Mouse (Mus musculus) intestine, postnatal 0 days (tissue): ENCODE data around the gene Agpat2. TPM values are rescaled to one million over a fixed set of nuclear protein-coding genes. Genes with fewer than 3 reads are reported as not detected.

Experiments used
- ATAC-seq: fragments of 200-750 bp; cut with Nextera tagmentation; 2 replicates; pipeline ENCODE4 v1.8.0; 2017; ENCODE audit warnings: mild to moderate bottlenecking, moderate TSS enrichment, moderate library complexity
- H3K27ac ChIP-seq: fragments of 300-500 bp; sonication (generic); 2 replicates; pipeline ENCODE4 v1.5.1; 2014; ENCODE audit warnings: mild to moderate bottlenecking, low read depth, low read length, moderate library complexity
- H3K27me3 ChIP-seq: fragments of 300-500 bp; sonication (generic); replicated peaks from 2 replicates; pipeline ENCODE4 v1.6.1; 2014; ENCODE audit warnings: low read length, mixed read lengths; ENCODE audit not compliant: control insufficient read depth, insufficient read depth
- H3K36me3 ChIP-seq: fragments of 300-500 bp; sonication (generic); 2 replicates; pipeline ENCODE4 v1.6.1; 2014; ENCODE audit warnings: mild to moderate bottlenecking, moderate library complexity; ENCODE audit not compliant: control insufficient read depth, insufficient read depth
- H3K4me1 ChIP-seq: fragments of 300-500 bp; sonication (generic); replicated peaks from 2 replicates; pipeline ENCODE4 v1.6.1; 2014; ENCODE audit warnings: antibody characterized with exemption, low read length, mixed read lengths; ENCODE audit not compliant: control insufficient read depth, insufficient read depth
- H3K4me2 ChIP-seq: fragments of 300-500 bp; sonication (generic); replicated peaks from 2 replicates; pipeline ENCODE4 v1.6.1; 2014; ENCODE audit warnings: low read depth, mild to moderate bottlenecking, moderate library complexity
- H3K4me3 ChIP-seq: fragments of 300-500 bp; sonication (generic); 2 replicates; pipeline ENCODE4 v1.5.1; 2014; ENCODE audit warnings: low read depth, low read length
- H3K9ac ChIP-seq: fragments of 300-500 bp; sonication (generic); 2 replicates; pipeline ENCODE4 v1.6.1; 2014; ENCODE audit warnings: mild to moderate bottlenecking, low read depth, low read length
- H3K9me3 ChIP-seq: fragments of 300-500 bp; sonication (generic); 2 replicates; pipeline ENCODE4 v1.6.1; 2016; ENCODE audit warnings: mixed run types; ENCODE audit not compliant: control insufficient read depth
- CTCF ChIP-seq: sonication (generic); IDR thresholded peaks from 2 replicates; pipeline ENCODE4 v1.5.1; 2016; ENCODE audit warnings: low read depth, mild to moderate bottlenecking, control low read depth, antibody characterized with exemption, moderate library complexity
- WGBS: fragments of 180-500 bp; shearing (Covaris S2); extraction: QIAGEN DNeasy Blood & Tissue Kit; methylation state at CpG from one replicate; pipeline ENCODE4 v1.1.7; 2014; 5-methylcytosine and 5-hydroxymethylcytosine counted together
- polyA plus RNA-seq: library from polyadenylated mRNA; unstranded; fragments of >200 nt; fragmentation: Nextera tagmentation; extraction: Ambion mirVana; gene quantifications from 2 replicates; pipeline ENCODE4 v1.2.1, GENCODE M21; 2015

The Agpat2 gene
- polyA plus RNA-seq, 1 experiment from 2014 or later: 128 TPM

DNA sequence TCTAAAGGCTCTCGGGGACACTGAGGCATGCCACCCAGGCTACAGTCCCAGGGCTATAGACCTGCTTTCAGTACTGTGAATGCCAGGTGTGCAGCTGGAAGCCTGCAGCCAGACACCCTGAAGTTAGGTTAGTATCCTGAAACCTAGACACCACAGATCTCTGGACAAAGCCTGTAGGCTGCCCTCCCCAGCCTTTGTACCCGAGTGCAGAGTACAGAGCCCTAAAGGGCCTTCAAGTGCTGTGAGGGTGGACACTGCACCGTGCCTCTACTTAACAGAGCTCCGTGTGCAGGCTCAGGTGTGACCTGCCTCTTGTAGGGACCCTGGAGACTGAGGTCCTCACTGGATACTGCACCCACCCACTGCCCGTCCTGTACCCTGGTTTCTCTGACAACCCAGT lies 43.7 kb downstream of the Agpat2 start:
- no peaks in the 10 kb centered on the region for H3K4me1 ChIP-seq
- no peak overlapping the region for H3K27ac ChIP-seq
- H3K36me3 ChIP-seq: no peaks in the 10 kb centered on the region
- no peaks in the 10 kb centered on the region for H3K9me3 ChIP-seq
- no peak overlapping the region for H3K4me2 ChIP-seq
- no peak; the same call in 1 of the 2 replicates for ATAC-seq
- H3K4me3 ChIP-seq: no peak overlapping the region
- H3K9ac ChIP-seq: no peak overlapping the region
- 73% methylated on average over 5 of the region's 5 CpGs for WGBS
- peaks cover 12% of the 10 kb centered on the region; the same call in 1 of the 2 replicates for H3K27me3 ChIP-seq
- TF ChIP-seq CTCF: no peak

DNA sequence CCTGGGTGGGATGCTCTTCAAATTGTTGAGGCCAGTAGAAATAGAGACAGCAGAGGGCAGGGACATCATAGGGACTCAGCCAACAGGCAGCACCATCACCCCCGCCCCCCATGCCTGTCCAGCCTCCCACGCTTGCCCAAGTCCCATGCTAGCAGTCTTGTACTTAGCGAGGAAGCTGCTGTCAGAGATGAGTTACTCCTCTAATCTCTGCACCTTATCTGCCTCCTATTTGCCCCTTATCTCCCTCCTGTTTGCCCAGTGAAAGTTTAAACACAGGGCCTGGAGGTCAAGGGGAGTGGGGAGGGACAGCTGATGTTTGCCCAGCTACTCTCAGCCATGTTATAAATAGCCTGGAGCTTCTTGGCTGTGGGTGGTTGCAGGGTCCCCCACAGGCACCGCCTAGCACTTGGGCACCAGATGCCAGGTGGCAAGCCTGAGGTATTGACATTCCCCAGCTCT lies 47.7 kb downstream of the Agpat2 start:
- peaks cover 26% of the 10 kb centered on the region; the same call in 1 of the 2 replicates for H3K27me3 ChIP-seq
- H3K27ac ChIP-seq: no peak overlapping the region
- no peak for TF ChIP-seq CTCF
- 20% methylated on average over 4 of the region's 4 CpGs for WGBS
- H3K9ac ChIP-seq: no peak overlapping the region
- H3K36me3 ChIP-seq: no peaks in the 10 kb centered on the region
- no peak overlapping the region for H3K4me2 ChIP-seq
- ATAC-seq: no peak
- no peak overlapping the region for H3K4me3 ChIP-seq
- no peaks in the 10 kb centered on the region for H3K4me1 ChIP-seq
- no peaks in the 10 kb centered on the region for H3K9me3 ChIP-seq

DNA sequence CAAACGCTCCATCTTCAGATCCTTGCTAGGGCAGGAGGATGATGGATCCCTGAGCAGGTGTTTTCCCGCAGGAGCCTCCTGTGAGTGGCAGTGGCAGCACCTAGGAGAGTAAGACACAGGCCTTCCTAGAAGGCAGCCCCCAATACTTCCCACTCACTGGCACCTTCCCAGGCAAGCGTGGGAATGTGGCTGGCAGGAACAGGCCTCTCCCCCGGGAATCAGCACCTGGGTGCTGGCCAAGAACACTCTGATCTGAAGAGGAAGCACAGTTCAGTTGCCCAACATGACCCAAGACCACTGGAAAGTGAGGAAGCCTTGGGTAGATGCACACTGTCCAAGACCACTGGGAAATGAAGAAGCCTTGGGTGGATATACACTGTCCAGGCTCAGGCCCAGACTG lies 49.1 kb downstream of the Agpat2 start:
- WGBS: 78% methylated on average over 4 of the region's 4 CpGs
- TF ChIP-seq CTCF: no peak
- no peak for ATAC-seq
- Histone ChIP-seq H3K9me3 (no peaks in the 10 kb centered on the region), H3K4me3 (no peak overlapping the region), H3K4me1 (no peaks in the 10 kb centered on the region), H3K27me3 (peaks cover 29% of the 10 kb centered on the region; the same call in 1 of the 2 replicates), H3K9ac (no peak overlapping the region), H3K27ac (no peak overlapping the region), H3K4me2 (no peak overlapping the region), H3K36me3 (no peaks in the 10 kb centered on the region)

DNA sequence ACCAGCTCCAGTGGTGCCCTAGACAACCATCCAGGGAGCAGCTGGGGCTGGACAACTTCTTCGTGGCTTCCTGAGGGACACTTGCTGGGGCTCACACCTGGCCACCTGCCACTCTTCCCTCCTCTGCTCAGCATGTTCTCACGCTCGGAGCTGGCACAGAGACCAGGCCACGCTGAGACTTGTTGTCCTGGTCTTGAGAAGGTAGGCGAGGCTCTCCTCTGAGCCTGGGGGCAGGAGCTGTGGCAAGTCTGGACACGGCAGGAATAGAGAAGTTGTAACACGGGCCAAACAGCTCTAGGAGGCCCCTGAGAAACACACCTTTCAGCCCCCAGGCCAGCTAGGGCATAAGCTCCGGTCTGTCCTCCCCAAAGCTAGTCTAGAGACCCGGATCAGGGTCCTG lies 50.3 kb downstream of the Agpat2 start:
- no peak overlapping the region for H3K4me2 ChIP-seq
- H3K9me3 ChIP-seq: no peaks in the 10 kb centered on the region
- no peaks in the 10 kb centered on the region for H3K36me3 ChIP-seq
- no peak overlapping the region for H3K4me3 ChIP-seq
- H3K27me3 ChIP-seq: peaks cover 25% of the 10 kb centered on the region; the same call in 1 of the 2 replicates
- 78% methylated on average over 9 of the region's 9 CpGs for WGBS
- H3K27ac ChIP-seq: no peak overlapping the region
- no peak for TF ChIP-seq CTCF
- no peak for ATAC-seq
- no peaks in the 10 kb centered on the region for H3K4me1 ChIP-seq
- H3K9ac ChIP-seq: no peak overlapping the region

DNA sequence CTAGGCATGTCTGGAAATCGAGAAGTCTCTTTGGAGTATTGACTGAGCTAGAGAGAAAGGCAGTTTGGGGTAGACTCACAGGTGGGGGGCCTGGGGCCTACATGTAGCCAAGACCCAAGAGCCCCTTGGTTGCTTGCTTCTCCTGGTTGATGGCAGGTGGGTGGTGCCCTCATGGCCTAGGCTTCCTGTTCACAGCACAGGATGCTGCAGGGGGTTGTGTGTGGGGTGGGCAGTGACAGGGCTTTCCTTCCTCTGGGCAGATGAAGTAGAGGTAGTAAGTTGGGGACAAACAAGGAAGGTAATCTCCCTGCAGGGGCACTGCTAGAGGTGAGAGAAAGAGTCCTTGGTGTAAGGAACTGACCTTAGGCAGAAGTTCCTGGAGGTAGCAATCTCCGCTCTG lies 52.2 kb downstream of the Agpat2 start:
- 83% methylated on average over 2 of the region's 2 CpGs for WGBS
- Histone ChIP-seq H3K4me1 (no peaks in the 10 kb centered on the region), H3K36me3 (no peaks in the 10 kb centered on the region), H3K27ac (no peak overlapping the region), H3K9me3 (no peaks in the 10 kb centered on the region), H3K4me2 (no peak overlapping the region), H3K27me3 (peaks cover 18% of the 10 kb centered on the region; the same call in 1 of the 2 replicates), H3K4me3 (no peak overlapping the region), H3K9ac (no peak overlapping the region)
- no peak for TF ChIP-seq CTCF
- ATAC-seq: no peak

DNA sequence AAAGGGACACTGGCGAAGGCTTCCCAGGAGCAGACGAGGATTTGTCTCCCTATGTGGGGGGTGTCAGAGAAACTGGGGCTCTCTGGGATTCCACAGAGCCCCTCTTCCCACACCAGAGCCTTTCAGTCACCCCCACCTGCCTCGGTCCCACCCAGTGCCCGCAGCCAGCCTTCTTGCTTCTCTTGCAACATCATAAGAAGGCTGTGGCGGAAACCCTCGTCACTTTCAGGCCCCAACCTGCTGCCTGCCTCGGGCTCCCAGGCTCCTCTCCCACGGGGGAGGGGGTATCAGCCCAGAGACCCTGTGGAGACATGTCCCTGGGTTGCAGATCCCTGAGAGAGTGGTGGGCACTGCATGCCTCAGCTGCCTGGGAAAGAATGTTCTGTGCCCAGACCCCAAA lies 52.8 kb downstream of the Agpat2 start:
- Histone ChIP-seq H3K4me1 (no peaks in the 10 kb centered on the region), H3K9me3 (no peaks in the 10 kb centered on the region), H3K27me3 (peaks cover 17% of the 10 kb centered on the region; the same call in 1 of the 2 replicates), H3K36me3 (no peaks in the 10 kb centered on the region), H3K4me3 (no peak overlapping the region), H3K9ac (no peak overlapping the region), H3K27ac (no peak overlapping the region), H3K4me2 (no peak overlapping the region)
- WGBS: 69% methylated on average over 8 of the region's 8 CpGs
- no peak for ATAC-seq
- no peak for TF ChIP-seq CTCF

DNA sequence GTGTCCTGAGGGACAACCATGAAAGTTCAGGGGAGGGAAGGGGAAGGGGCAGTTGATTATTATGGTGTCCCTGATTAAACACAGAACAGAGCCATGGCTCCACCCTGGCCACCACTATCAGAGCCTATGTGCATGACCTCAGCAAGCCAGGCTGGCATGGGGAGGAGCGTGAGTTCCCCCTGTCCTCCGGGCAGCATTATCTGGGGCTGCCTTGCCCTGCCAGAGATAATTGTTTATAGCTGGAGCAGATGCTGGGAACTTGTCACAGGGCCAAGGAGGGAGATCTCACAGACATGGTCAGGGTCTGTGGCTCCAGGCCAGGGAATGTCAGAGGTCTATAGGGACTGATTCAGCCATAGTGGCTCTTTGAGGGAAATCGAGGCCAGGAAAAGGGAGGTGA lies 53.4 kb downstream of the Agpat2 start:
- no peak overlapping the region for H3K27ac ChIP-seq
- H3K9me3 ChIP-seq: no peaks in the 10 kb centered on the region
- H3K27me3 ChIP-seq: peaks cover 17% of the 10 kb centered on the region; the same call in 1 of the 2 replicates
- TF ChIP-seq CTCF: no peak
- no peaks in the 10 kb centered on the region for H3K36me3 ChIP-seq
- H3K4me3 ChIP-seq: no peak overlapping the region
- H3K4me2 ChIP-seq: no peak overlapping the region
- no peaks in the 10 kb centered on the region for H3K4me1 ChIP-seq
- no peak for ATAC-seq
- no peak overlapping the region for H3K9ac ChIP-seq
- 56% methylated on average over 3 of the region's 3 CpGs for WGBS
